Mouse (Mus musculus): ENCODE data around the gene Rnf224. TPM values are rescaled to one million over a fixed set of nuclear protein-coding genes. Genes with fewer than 3 reads are reported as not detected.
"Not testable (repeated sequence)": the region's sequence is repeated elsewhere in the genome, so short reads cannot be mapped to it uniquely, and the experiment has no call there.

The Rnf224 gene
- polyA plus RNA-seq, 1 experiment = not detected

GRCm38 (mm10) chr2:25265897-25266656, 29.5 kb upstream of the Rnf224 start:
- peak; percentile 50 for DNase-seq (ENCODE audit: low read depth)
- TF ChIP-seq POLR2A (IDR thresholded peaks at IDR 0.05; ENCODE audit: borderline replicate concordance, extremely low read depth, insufficient read depth, insufficient read length, poor library complexity, severe bottlenecking) = no peak
- TF ChIP-seq CTCF (IDR thresholded peaks at IDR 0.05; ENCODE audit: borderline replicate concordance, extremely low read depth, insufficient read depth, insufficient read length) = no peak

- TF ChIP-seq CTCF (IDR thresholded peaks at IDR 0.05; ENCODE audit: borderline replicate concordance, extremely low read depth, insufficient read depth, insufficient read length) (no peak), POLR2A (IDR thresholded peaks at IDR 0.05; ENCODE audit: borderline replicate concordance, extremely low read depth, insufficient read depth, insufficient read length, poor library complexity, severe bottlenecking) (no peak)
- DNase-seq (ENCODE audit: low read depth) = no peak
Observed at GRCm38 (mm10) chr2:25264851-25265250, 28.3 kb upstream of the Rnf224 start.

- DNase-seq (ENCODE audit: low read depth) = no peak
- no peak for TF ChIP-seq CTCF (IDR thresholded peaks at IDR 0.05; ENCODE audit: borderline replicate concordance, extremely low read depth, insufficient read depth, insufficient read length)
- TF ChIP-seq POLR2A (IDR thresholded peaks at IDR 0.05; ENCODE audit: borderline replicate concordance, extremely low read depth, insufficient read depth, insufficient read length, poor library complexity, severe bottlenecking) = no peak
Observed at GRCm38 (mm10) chr2:25264286-25264660, 27.7 kb upstream of the Rnf224 start.

- TF ChIP-seq CTCF (IDR thresholded peaks at IDR 0.05; ENCODE audit: borderline replicate concordance, extremely low read depth, insufficient read depth, insufficient read length) = no peak
- TF ChIP-seq POLR2A (IDR thresholded peaks at IDR 0.05; ENCODE audit: borderline replicate concordance, extremely low read depth, insufficient read depth, insufficient read length, poor library complexity, severe bottlenecking) = no peak
- DNase-seq (ENCODE audit: low read depth) = no peak
Observed at GRCm38 (mm10) chr2:25263623-25264285, 27.2 kb upstream of the Rnf224 start.

GRCm38 (mm10) chr2:25262795-25263622, 26.4 kb upstream of the Rnf224 start:
- DNase-seq (ENCODE audit: low read depth) = peak; percentile 58
- TF ChIP-seq CTCF (IDR thresholded peaks at IDR 0.05; ENCODE audit: borderline replicate concordance, extremely low read depth, insufficient read depth, insufficient read length) = no peak
- no peak for TF ChIP-seq POLR2A (IDR thresholded peaks at IDR 0.05; ENCODE audit: borderline replicate concordance, extremely low read depth, insufficient read depth, insufficient read length, poor library complexity, severe bottlenecking)

- TF ChIP-seq CTCF (IDR thresholded peaks at IDR 0.05; ENCODE audit: borderline replicate concordance, extremely low read depth, insufficient read depth, insufficient read length) (no peak), POLR2A (IDR thresholded peaks at IDR 0.05; ENCODE audit: borderline replicate concordance, extremely low read depth, insufficient read depth, insufficient read length, poor library complexity, severe bottlenecking) (peak; percentile 62; the same call in 1 of the 2 replicates)
- DNase-seq (ENCODE audit: low read depth) = peak; percentile 99
Observed at GRCm38 (mm10) chr2:25262291-25262767, 25.7 kb upstream of the Rnf224 start, which contains the start of gene Tprn. TSS of gene Tprn (plus strand) at chr2:25262618.

GRCm38 (mm10) chr2:25261870-25262269, 25.3 kb upstream of the Rnf224 start:
- no peak for TF ChIP-seq CTCF (IDR thresholded peaks at IDR 0.05; ENCODE audit: borderline replicate concordance, extremely low read depth, insufficient read depth, insufficient read length)
- no peak for TF ChIP-seq POLR2A (IDR thresholded peaks at IDR 0.05; ENCODE audit: borderline replicate concordance, extremely low read depth, insufficient read depth, insufficient read length, poor library complexity, severe bottlenecking)
- DNase-seq (ENCODE audit: low read depth) = no peak

GRCm38 (mm10) chr2:25258887-25259286, 22.3 kb upstream of the Rnf224 start:
- DNase-seq (ENCODE audit: low read depth) = no peak
- peak; percentile 39; the same call in 1 of the 2 replicates for TF ChIP-seq CTCF (IDR thresholded peaks at IDR 0.05; ENCODE audit: borderline replicate concordance, extremely low read depth, insufficient read depth, insufficient read length)
- no peak for TF ChIP-seq POLR2A (IDR thresholded peaks at IDR 0.05; ENCODE audit: borderline replicate concordance, extremely low read depth, insufficient read depth, insufficient read length, poor library complexity, severe bottlenecking)

- not testable (repeated sequence) for DNase-seq (ENCODE audit: low read depth)
Observed at GRCm38 (mm10) chr2:25257250-25257649, 20.7 kb upstream of the Rnf224 start.

GRCm38 (mm10) chr2:25256443-25257109, 20.0 kb upstream of the Rnf224 start:
- DNase-seq (ENCODE audit: low read depth) = not testable (repeated sequence)

- DNase-seq (ENCODE audit: low read depth) = peak; percentile 96
- TF ChIP-seq POLR2A (IDR thresholded peaks at IDR 0.05; ENCODE audit: borderline replicate concordance, extremely low read depth, insufficient read depth, insufficient read length, poor library complexity, severe bottlenecking) (peak; percentile 54; the same call in 1 of the 2 replicates), CTCF (IDR thresholded peaks at IDR 0.05; ENCODE audit: borderline replicate concordance, extremely low read depth, insufficient read depth, insufficient read length) (no peak)
Observed at GRCm38 (mm10) chr2:25255284-25255779, 18.7 kb upstream of the Rnf224 start, which contains the start of gene Tmem203. TSS of gene Tmem203 (plus strand) at chr2:25255439.

Measured in brain, embryonic 14.5 days (tissue).